Mouse (Mus musculus) intestine, postnatal 0 days (tissue): Measurements from ENCODE around the gene Ifih1. TPM values are rescaled to one million over a fixed set of nuclear protein-coding genes. Genes with fewer than 3 reads are reported as not detected.
A peak's percentile ranks its signal among the peaks of the same experiment; 100 is the strongest.

Experiments
- ATAC-seq: fragments of 200-750 bp; cut with Nextera tagmentation; 2 replicates; pipeline ENCODE4 v1.8.0; 2017; ENCODE audit warnings: mild to moderate bottlenecking, moderate TSS enrichment, moderate library complexity
- H3K27ac ChIP-seq: fragments of 300-500 bp; sonication (generic); 2 replicates; pipeline ENCODE4 v1.5.1; 2014; ENCODE audit warnings: mild to moderate bottlenecking, low read depth, low read length, moderate library complexity
- H3K27me3 ChIP-seq: fragments of 300-500 bp; sonication (generic); replicated peaks from 2 replicates; pipeline ENCODE4 v1.6.1; 2014; ENCODE audit warnings: low read length, mixed read lengths; ENCODE audit not compliant: control insufficient read depth, insufficient read depth
- H3K36me3 ChIP-seq: fragments of 300-500 bp; sonication (generic); 2 replicates; pipeline ENCODE4 v1.6.1; 2014; ENCODE audit warnings: mild to moderate bottlenecking, moderate library complexity; ENCODE audit not compliant: control insufficient read depth, insufficient read depth
- H3K4me1 ChIP-seq: fragments of 300-500 bp; sonication (generic); replicated peaks from 2 replicates; pipeline ENCODE4 v1.6.1; 2014; ENCODE audit warnings: antibody characterized with exemption, low read length, mixed read lengths; ENCODE audit not compliant: control insufficient read depth, insufficient read depth
- H3K4me2 ChIP-seq: fragments of 300-500 bp; sonication (generic); replicated peaks from 2 replicates; pipeline ENCODE4 v1.6.1; 2014; ENCODE audit warnings: low read depth, mild to moderate bottlenecking, moderate library complexity
- H3K4me3 ChIP-seq: fragments of 300-500 bp; sonication (generic); 2 replicates; pipeline ENCODE4 v1.5.1; 2014; ENCODE audit warnings: low read depth, low read length
- H3K9ac ChIP-seq: fragments of 300-500 bp; sonication (generic); 2 replicates; pipeline ENCODE4 v1.6.1; 2014; ENCODE audit warnings: mild to moderate bottlenecking, low read depth, low read length
- H3K9me3 ChIP-seq: fragments of 300-500 bp; sonication (generic); 2 replicates; pipeline ENCODE4 v1.6.1; 2016; ENCODE audit warnings: mixed run types; ENCODE audit not compliant: control insufficient read depth
- CTCF ChIP-seq: sonication (generic); IDR thresholded peaks from 2 replicates; pipeline ENCODE4 v1.5.1; 2016; ENCODE audit warnings: low read depth, mild to moderate bottlenecking, control low read depth, antibody characterized with exemption, moderate library complexity
- WGBS: fragments of 180-500 bp; shearing (Covaris S2); extraction: QIAGEN DNeasy Blood & Tissue Kit; methylation state at CpG from one replicate; pipeline ENCODE4 v1.1.7; 2014; 5-methylcytosine and 5-hydroxymethylcytosine counted together
- polyA plus RNA-seq: library from polyadenylated mRNA; unstranded; fragments of >200 nt; fragmentation: Nextera tagmentation; extraction: Ambion mirVana; gene quantifications from 2 replicates; pipeline ENCODE4 v1.2.1, GENCODE M21; 2015

Gene Ifih1
- polyA plus RNA-seq, 1 experiment from 2014 or later: 14.1 TPM

DNA sequence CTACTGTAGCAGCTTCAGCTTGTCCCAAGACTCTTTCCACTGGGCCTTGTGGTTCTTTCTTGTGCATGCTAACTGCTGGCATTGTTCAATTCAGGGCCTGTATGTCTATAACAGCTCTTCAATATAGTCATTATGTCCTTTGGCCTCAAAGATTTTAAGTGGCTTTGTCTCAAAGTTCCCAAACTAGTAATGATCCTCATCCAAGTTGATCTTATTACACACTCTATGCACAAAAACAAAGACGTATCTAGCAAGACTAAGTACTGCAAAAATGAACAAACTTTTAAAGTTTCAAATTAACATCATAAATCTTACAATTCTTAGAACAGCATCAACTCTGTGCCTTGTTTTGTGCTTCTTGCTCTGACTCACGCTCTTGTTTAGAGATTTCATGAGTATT, 51.6 kb downstream of the Ifih1 start:
- no peaks in the 10 kb centered on the region for H3K9me3 ChIP-seq
- H3K4me3 ChIP-seq: no peak overlapping the region
- H3K27me3 ChIP-seq: no peaks in the 10 kb centered on the region
- peaks cover 10% of the 10 kb centered on the region for H3K36me3 ChIP-seq
- 75% methylated on average over 2 of the region's 2 CpGs for WGBS
- TF ChIP-seq CTCF: no peak
- H3K4me1 ChIP-seq: no peaks in the 10 kb centered on the region
- H3K4me2 ChIP-seq: no peak overlapping the region
- no peak overlapping the region for H3K9ac ChIP-seq
- no peak overlapping the region for H3K27ac ChIP-seq
- ATAC-seq: no peak

DNA sequence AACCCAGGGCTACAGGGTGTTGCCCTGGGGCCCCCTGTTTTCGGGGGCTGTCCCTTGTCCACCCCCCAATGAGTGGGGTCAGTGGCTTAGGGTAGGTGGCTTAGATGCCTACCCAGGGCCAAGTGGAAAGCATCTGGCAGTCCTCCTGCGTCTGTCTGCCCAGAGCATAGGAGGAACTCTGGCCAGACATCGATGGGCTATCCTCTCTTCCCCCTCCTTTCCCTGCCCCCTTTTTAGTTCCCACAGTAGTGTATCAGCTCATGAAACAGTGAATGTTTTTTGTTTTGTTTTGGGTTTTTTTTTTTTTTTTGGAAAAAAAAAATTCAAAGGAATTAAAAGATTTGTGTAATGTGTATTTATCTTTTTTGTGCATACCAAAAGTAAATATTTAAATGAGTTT, 54.5 kb downstream of the Ifih1 start:
- Histone ChIP-seq H3K27ac (no peak overlapping the region), H3K4me1 (no peaks in the 10 kb centered on the region), H3K9ac (no peak overlapping the region), H3K36me3 (0 out of 2 replicates have a peak, but pooled peaks cover 1% of the 10 kb centered on the region), H3K4me3 (no peak overlapping the region), H3K9me3 (no peaks in the 10 kb centered on the region), H3K27me3 (no peaks in the 10 kb centered on the region), H3K4me2 (no peak overlapping the region)
- no peak for TF ChIP-seq CTCF
- WGBS: 73% methylated on average over 3 of the region's 3 CpGs
- ATAC-seq: no peak

DNA sequence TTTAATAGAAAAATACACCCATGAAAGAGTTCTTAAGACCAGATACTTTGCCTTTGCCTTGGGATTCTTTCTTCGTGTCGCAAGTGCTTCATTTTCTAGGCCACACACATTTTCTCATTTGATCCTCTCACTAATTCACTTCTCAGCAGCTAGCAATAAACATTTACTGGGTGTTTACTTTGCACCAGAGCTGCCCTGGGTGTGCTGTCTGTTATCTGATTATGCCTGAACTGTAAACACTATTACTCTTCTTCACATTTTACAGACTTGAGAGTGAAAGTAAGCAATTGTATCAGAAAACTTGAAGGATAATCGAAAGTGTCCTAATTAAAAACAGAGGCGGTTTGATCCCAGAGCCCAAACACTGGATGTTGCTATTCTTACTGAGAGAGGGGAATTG, 56.7 kb downstream of the Ifih1 start:
- H3K27ac ChIP-seq: no peak overlapping the region
- H3K4me3 ChIP-seq: no peak overlapping the region
- H3K9ac ChIP-seq: no peak overlapping the region
- no peaks in the 10 kb centered on the region for H3K27me3 ChIP-seq
- H3K4me1 ChIP-seq: no peaks in the 10 kb centered on the region
- 16% methylated on average over 4 of the region's 4 CpGs for WGBS
- no peak for TF ChIP-seq CTCF
- H3K36me3 ChIP-seq: no peaks in the 10 kb centered on the region
- H3K9me3 ChIP-seq: no peaks in the 10 kb centered on the region
- no peak overlapping the region for H3K4me2 ChIP-seq
- ATAC-seq: no peak

DNA sequence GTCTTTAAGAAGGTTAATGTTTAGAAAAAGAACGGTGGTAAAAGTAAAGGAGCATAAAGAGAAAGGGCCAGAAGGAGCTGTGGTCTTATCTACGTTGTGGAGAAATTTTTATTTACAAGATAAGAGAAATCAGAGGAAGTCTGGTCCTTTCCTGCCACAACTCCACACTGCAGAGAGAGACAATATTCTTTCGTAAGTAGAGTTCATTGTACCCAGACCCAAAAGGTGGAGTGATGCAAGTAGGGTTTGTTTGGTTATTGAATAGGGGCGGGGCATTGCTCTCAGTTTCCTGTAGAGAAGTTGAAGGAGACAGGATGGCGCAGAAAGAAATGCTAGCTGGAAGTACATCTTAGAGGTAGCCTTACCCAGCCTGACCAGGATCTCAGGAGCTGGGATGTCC, 60.3 kb downstream of the Ifih1 start:
- TF ChIP-seq CTCF: no peak
- H3K9ac ChIP-seq: no peak overlapping the region
- H3K4me1 ChIP-seq: no peaks in the 10 kb centered on the region
- no peaks in the 10 kb centered on the region for H3K9me3 ChIP-seq
- H3K36me3 ChIP-seq: no peaks in the 10 kb centered on the region
- no peak overlapping the region for H3K4me3 ChIP-seq
- no peak overlapping the region for H3K4me2 ChIP-seq
- ATAC-seq: no peak
- H3K27ac ChIP-seq: no peak overlapping the region
- no peaks in the 10 kb centered on the region for H3K27me3 ChIP-seq
- WGBS: 52% methylated on average over 5 of the region's 5 CpGs

DNA sequence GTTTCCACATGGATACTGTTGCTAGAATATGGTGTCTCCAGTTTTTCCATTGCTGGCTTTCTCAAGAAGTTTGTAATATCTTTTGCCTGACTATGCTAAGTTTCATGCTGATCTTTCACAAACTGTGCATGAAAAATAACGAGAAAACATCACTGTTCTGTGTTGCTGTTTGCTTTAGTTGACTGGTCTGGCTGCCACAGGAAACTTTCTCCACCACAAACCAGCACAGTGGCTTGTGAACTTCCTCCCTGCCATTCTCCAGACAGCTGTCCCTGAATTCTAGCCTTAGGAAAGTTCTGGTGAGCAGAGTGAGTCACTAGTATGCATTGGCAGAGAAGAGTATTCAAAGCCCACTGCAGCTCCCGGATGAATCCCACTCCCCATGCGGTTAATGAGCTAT, 71.1 kb downstream of the Ifih1 start:
- no peak for TF ChIP-seq CTCF
- no peak overlapping the region for H3K27ac ChIP-seq
- WGBS: 76% methylated on average over 3 of the region's 3 CpGs
- no peak overlapping the region for H3K4me3 ChIP-seq
- H3K27me3 ChIP-seq: no peaks in the 10 kb centered on the region
- no peak overlapping the region for H3K4me2 ChIP-seq
- ATAC-seq: no peak
- H3K9ac ChIP-seq: no peak overlapping the region
- H3K4me1 ChIP-seq: no peaks in the 10 kb centered on the region
- no peaks in the 10 kb centered on the region for H3K36me3 ChIP-seq
- H3K9me3 ChIP-seq: no peaks in the 10 kb centered on the region

DNA sequence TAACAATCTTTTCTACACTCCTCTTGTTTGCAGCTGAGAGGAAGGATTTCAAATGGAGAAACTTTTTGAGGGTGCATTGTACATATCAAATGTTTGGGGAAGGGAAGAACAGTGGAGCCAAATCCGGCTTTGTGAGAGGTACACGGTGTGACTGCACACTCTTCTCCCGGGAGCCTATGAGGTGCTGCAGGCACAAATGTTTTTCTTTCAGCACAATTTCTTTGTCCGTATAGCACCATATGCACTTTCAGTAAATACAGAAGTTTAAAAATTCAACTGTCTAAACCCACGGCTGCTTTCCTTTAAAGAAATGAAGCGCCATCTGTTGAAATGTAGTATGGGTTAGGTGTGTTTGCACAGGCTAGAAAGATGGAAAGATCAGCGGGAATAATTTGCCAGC, 71.8 kb downstream of the Ifih1 start:
- Histone ChIP-seq H3K27me3 (no peaks in the 10 kb centered on the region), H3K27ac (no peak overlapping the region), H3K9me3 (no peaks in the 10 kb centered on the region), H3K9ac (no peak overlapping the region), H3K4me2 (peak overlapping the region; percentile 37; the same call in 1 of the 2 replicates), H3K4me1 (no peaks in the 10 kb centered on the region), H3K36me3 (no peaks in the 10 kb centered on the region), H3K4me3 (no peak overlapping the region; the same call in 1 of the 2 replicates)
- WGBS: 75% methylated on average over 7 of the region's 7 CpGs
- TF ChIP-seq CTCF: no peak
- no peak for ATAC-seq

DNA sequence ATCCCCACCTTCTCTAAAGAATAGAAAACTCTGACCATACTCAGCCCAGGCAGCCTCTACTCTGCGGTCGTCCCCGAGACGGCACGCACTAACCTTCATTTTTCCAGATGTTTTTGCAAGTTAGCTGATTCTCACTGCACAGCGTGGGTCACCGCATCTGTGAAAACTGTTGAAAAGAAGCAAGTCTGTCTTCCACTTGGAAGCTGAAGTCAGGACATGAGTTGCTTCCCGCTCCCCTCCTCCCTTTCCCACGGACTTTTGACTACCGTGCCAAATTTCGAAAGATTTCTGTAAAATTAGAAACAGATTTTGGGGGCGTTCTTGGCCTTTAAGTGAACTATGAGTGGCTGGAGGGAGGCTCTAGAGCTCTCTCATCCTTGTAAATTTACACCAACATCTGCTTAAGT, 72.3 kb downstream of the Ifih1 start, which contains the start of gene Fap:
Gene Fap (minus strand): TSS at position 323 of the 407 bp plus-strand sequence.
- H3K9ac ChIP-seq: no peak within 1 kb of the TSS
- no peaks in the 10 kb centered on the region for H3K27me3 ChIP-seq
- ATAC-seq: no peak
- no peak within 1 kb of the TSS for H3K27ac ChIP-seq
- TF ChIP-seq CTCF: no peak
- H3K36me3 ChIP-seq: no peaks in the 10 kb centered on the region
- H3K4me1 ChIP-seq: no peaks in the 10 kb centered on the region
- peak within 1 kb of the TSS; percentile 29 for H3K4me3 ChIP-seq
- H3K9me3 ChIP-seq: no peaks in the 10 kb centered on the region
- WGBS: 69% methylated on average over 12 of the region's 12 CpGs
- H3K4me2 ChIP-seq: peak within 1 kb of the TSS; percentile 37
